Mouse (Mus musculus) mesoderm, embryonic 11.5 days (tissue): ENCODE measurements around the gene Cd300lf.

Experiments
- DNase-seq: peaks from one replicate; pipeline ENCODE4 v3.0.0-alpha.2; 2012; ENCODE audit warnings: low read depth, low spot score

Cd300lf gene

DNA sequence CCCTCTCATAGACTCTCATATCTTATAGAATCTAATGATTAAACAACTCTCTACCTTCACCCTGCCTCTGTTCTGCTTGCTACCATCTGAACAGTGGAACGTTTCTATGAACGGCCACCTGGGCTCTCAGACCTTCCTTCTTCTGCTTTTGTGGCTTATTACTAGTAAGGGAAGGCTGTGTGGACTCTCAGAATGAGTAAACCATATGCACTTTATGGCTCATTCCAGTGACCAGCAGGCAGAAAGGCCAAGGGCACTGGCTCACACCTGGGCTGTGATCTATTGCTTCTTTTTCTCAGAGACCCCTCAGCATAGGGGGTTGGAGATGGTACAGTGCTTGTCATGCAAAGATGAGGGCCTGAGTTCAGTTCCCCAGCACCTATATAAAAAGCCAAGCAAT is 27.2 kb downstream of the Cd300lf start:
- DNase-seq: no peak

DNA sequence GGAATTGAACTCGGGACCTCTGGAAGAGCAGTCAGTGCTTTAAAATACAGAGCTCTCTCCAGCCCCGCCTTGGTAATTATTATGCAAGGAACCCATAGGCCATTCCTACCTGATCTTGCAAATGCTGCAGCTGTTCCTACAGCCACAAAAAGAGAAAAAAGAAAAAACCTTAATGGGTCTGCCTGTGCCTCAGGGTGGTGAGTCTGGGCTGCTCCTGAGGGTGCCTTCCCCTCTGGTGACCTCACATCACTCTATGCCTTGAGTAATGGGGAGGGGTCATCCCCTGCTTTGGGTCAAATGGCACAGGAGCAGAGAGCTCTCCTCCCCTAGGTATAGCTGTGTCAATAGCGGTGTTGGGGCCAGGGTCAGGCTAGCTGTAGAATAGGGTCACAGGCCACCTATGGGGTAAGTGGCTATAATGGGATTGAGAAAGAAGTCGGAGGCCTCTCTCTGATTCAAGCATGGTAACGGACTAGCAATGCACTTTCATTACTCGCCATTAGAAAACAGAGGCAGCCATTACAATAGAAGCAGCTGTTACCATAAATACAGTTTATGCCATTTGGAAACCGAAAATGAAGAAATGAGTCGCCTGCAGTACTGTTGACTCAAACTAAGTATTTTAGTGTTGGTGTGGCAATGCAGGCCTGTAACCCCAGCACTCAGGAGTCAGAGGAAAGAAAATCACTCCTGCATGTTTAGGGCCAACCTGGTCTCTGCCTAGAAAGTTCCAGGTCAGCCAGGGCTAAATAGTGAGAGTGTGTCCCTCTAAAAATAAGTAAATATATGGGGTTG is 28.8 kb downstream of the Cd300lf start:
- no peak for DNase-seq

DNA sequence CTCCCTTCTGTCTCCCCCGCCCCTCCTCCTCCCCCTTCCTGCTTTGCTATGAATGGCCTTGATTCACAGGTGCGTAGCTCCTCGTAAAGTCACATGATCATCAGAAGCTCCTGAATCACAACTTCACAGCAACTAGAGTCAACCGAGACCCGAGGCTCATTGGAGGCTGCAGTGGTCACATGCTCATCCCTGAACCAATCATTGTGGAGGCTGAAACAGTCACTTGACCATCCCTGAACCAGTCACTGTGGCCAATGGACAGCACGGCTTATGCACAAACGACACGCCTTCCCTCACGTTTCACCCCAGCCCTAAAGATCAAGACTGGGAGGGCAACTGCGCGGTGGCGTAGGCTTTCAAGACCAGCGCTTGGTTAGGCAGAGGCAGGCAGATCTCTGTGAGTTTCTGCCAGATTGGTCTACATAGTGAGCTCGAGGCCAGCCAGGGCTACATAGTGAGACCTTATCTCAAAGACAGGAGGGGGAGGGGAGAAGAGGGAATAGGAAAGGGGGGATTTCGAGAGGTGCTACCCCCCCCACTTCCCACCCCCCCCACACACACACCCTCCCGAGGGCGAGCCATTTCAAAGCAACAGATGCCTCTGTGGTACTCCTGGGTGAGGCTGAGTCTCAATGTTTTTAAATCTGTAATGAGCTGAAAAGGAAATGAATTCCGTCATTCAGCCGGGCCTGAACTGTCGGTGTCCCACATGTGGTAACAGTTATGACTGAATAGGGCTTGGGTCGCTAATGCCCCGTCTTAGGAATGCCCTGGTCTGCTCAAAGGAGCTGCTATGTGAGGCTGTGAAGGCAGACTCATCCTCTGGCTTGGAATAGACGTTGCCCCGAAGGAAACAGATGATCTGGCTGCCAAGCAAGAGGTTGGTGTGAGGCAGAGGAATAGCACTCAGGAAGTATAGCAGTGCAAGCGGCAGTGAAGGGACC is 30.1 kb downstream of the Cd300lf start:
- peak; percentile 61 for DNase-seq

DNA sequence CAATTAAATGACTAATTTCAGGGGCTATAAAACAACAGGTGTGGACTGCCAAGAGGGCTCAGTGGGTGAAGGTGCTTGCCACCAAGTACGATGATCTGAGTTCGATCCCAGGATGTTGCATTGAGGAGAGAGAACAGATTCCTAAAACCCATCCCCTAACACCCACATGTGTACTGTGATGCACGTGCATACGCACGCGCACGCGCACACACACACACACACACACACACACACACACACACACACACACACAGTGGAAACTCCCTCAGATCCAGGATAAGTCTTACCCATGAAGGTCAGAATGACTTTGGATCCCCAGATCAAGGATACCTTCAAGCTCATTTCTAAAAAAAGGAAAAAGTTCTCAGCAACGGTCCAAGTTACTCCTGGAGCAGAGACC is 31.7 kb downstream of the Cd300lf start:
- no peak for DNase-seq

DNA sequence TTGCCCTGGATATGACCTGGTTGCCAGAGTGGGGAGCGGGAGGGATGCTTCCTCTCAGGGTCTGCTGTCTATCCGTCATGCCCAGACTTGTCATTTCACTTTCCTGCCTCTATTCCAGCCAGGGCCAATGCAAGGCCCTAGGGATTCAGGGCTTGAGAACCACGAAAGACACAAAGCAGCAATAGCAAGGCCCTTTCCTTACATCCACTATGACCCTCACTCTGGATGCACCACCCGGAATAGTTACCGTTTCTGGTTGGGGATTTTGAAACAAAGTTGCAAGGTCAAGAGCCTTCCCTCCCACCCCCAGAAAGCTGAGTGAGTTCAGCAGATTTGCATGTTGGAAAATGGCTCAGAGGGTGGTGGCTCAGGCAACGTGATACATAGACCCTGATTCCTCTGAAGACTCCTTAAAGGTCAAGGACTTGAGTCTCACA is 32.2 kb downstream of the Cd300lf start:
- DNase-seq: no peak

DNA sequence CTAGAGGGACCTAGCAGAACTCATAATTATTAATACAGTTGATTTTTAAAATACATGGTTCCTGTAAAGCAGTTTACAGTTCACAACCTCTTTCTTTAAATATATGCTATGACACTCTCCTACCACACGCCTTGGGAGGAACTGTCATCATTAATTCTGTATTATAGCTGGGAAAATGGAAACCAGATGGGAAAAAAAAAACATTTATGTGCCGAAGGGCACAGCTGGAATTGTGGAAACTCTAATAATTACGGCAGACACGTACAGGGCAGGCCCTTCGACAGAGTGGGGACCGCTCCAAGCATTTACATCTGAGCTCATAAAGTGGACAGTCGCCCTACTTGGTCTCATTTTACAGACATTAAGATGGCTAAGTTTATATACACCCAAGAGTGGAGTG is 33.1 kb downstream of the Cd300lf start:
- peak; percentile 55 for DNase-seq

DNA sequence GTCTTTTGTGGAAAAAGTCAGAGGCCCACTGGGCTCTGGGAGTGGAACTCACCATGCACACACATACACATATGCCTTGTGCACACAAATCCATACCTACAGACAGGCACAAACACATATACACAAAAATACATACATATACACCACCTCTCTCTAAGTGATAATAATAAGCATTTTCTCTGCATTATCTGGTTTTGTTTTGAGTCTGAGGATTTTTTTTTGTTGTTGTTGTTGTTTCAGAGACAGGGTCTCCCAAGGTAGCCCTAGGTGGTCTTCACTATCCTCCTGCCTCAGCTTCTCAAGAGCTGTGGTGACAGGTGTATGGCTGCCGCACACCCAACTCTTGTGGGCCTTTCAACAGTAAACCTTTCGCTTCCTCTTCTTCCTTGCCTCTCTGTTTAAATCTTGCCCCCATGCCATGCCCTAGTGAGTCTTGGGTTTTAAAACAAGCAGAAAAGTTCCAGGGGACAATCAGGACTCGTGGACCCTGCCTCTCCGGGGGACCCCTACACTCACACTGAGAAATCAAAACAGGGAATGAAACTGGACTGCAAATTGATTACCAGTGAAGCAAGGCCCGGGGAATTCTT is 33.7 kb downstream of the Cd300lf start:
- DNase-seq: no peak

DNA sequence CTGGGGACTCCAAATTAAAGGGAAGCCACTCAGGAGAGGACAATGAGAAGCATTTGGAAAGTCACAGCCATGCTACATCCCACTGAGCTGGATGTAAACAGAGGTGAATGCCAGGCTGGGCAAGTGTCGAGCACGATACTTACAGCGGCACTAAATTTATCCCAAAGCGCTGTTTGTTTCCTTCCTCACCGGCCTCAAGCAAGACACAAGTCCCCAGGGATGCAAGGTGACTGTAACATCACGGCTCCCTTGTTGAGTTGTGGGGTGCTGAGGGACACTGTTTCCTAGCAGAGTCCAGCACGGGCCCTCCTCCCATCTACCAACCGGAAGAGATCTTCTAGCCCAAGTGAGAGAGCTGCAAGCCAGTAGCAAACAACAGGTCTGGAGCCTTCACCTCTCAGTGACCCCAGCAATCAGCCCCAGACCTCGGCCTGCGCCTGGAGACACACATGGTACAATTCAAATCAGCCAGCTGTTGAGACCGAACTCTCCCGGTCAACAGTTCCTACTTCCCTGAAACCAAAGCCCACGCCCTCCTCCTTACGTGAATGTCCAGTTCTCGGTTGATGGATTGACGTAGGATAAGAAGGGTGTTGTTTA is 34.5 kb downstream of the Cd300lf start:
- peak; percentile 45 for DNase-seq

DNA sequence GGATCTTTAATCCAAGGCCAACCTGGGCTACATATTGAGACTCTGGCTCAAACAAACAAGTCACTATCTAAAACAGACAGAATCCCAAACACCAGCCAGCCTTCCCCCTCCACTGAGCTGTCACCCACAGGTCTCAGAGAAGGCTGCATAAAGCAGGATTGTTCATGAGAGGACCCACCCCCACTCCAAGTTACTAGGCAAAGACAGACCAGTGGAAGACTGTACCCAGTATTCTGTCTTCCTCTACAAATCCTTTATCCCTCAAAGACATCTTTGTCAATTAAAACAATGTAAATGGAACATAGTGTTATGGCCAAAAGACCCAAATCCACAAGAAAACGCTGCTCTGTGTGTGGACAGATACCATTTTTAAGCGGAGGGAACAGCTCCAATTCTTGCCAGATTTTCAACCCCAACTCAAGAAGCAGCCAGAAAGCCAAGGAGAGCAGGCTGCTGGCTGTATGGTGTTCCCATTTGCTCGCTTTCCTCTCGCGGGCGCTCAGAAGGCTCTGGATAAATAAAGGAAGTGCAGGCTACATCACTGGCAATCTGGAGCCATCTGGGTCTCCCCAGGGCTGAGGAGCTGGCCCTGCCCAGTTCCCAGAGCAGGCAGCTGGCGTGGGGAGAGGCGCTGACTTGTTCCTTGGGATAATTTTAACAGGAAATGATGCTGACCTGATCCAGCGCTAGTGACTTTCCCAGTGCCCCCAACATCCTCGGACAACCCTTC is 35.4 kb downstream of the Cd300lf start:
- DNase-seq: no peak

DNA sequence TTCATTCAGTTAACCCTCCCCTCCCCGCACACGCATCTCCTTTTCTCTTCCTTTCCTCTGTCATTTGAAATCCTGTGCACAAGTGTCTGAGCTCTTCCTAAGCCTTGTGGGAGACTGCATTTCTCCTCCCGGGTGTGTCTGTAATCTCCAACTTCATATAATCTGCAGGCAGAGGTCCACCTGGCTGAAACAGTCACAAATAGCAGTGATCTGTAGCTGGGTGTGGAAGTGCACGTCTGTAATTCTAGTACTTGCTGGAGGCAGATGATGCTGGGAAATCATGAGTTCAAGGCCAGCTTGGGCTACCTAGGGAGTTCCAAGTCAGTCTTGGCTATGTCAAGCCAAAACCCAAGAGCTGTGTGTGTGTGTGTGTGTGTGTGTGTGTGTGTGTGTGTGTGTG is 41.7 kb downstream of the Cd300lf start:
- no peak for DNase-seq

DNA sequence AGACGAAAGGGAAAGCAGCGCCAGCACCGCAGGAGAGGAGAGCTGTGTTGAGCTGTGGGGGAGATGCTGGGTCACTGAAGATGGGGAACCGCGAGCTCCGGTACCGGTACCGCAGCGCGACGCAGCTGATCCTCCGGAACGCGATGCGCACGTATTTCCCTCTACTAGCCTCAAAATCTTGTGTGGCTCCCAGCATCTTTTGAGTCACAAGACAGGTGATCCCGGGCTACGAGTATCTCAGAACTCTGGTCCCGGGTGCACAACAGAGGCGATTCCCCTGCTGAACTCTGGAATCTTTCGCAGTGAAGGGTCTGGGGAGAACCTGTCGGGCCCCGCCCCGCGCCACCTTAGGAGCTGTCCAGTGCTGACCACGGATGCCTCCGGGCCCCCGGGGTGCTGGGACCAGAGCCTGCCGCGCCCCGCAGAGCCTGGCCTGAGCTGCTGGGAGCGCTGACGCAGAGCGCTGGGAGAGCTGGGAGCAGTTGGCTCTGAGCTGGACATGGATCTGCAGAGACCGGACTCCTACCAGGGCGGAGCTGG is 42.4 kb downstream of the Cd300lf start, which contains the start of gene Rab37:
Rab37 (plus strand) TSS at position 70 of the 540 bp plus-strand sequence.
- DNase-seq: peak; percentile 52

DNA sequence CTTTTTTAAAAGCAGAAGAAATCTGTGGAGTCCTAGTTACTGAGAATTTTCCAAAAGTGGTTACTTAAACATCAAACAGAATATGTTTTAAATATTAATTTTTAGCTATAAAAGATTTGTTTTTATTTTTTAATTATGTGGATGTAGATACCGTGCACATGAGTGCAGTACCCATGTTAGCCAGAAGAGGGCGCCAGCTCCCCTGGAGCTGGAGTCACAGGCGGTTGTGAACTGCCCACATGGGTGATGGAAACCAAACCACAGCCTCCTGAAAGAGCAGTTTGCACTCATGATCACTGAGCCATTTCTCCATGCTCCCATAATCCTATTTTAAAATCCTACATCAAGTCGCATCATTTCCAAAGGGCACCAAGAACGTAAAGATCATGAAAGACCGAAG is 43.9 kb downstream of the Cd300lf start:
- no peak for DNase-seq

DNA sequence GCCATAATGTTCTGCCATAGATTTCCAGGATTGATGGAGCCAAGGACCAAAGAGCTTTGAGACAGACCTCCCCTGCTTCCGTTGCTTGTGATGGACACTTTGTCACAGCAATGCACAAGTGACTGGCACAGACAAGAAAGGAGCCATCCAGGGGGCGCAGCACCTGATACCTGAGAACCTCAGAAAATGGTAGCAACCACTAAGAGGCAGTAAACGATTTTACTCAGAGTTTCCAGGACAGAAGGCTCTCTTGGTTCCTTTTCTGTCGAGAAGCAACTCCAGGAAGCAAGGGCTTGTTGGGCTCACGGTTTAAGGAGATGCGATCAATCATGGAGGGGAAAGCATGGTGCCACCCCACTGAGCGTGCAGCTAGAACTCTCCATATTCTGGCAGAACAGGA is 47.6 kb downstream of the Cd300lf start:
- DNase-seq: no peak

DNA sequence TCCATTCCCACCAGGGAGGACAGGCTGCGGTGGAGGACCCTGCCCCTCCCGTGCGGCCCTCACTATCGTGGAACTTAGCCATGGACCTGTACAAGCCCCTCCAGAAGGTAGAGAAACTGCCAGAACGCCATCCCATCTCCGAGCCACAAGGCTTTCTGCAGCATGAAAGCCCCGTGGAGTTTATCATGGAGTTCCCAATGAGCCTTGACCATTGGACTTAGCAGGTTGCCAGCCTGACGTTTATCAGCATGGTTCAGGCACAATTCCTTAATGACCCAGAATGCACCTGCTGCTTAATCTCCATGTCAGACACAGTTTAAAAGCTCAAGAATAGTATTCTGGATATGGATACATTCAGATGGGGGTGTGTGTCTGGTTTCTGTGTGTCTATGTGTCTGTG is 48.7 kb downstream of the Cd300lf start:
- DNase-seq: no peak

DNA sequence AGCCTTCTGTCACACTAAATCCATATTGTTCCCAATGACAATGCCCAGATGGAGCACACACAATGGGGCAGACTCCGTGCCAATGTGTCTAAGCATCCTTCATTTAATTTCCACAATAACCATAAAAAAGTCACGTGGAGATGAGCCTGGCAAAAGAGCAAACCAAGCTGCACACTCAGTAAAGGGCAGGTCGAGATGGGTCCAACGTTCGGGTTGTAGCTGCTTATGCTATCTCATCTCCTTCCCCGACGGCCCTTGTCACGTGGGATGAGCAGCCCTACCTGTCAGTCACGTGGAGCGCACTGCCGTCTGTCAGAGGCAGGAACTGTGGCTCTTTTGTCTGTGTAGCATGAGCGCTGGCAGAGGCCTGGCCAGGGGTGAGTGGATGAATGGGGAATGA is 49.2 kb downstream of the Cd300lf start:
- no peak for DNase-seq

DNA sequence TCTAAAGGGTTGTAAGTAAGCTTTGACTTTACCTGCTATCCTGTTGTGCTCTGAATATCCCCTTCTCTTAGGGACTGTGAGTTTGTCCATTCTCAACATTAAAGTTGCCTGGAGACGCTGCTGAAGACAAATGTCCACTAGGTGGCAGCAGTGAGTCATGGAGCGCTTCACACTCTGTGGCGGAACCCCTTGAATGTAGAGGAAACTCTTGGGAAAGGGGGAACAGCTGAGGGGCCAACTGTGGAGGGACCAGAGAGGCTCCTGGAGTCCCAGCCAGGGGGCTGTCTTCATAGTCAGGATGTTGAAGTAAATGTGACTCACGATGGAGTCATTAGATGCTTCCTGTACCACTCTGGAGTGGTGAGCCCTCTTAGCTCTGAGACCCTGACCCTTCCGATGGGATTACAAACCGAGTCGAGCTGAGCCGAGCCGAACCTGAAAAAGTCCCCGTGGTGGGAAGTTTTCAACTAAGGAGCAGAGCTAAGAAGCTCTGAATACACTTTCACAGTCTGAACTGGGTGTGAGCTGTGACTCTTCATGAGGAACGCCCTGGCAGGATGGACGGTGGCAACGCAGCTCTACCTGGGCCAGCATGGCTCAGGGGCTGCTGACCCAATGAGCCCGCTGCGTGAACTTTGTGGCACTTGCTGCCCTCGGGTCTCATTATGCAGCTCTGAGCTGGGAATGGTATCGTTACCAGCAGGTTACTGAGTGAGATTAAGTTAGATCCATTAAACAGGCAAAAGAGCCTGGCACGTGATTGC is 50.2 kb downstream of the Cd300lf start:
- DNase-seq: peak; percentile 87

DNA sequence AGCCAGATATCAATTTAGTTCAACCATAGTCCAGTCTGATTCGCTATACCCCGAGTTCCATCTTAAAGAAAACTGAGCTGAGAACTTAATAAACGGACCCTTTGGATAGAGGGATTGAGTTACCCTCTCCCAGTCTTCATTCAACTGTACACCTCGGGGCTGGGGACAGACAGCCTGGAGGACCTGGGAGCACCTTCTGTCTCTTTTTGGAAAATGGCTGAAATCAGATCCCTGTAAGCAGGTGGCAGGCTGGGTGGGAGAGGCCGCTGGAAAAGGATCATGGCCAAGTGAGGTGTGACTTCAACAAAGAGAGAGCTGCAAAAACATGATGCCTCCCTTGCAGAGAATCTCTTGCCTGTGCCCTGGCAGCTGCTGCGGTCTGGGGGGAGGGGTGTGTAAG is 51.6 kb downstream of the Cd300lf start:
- DNase-seq: no peak

DNA sequence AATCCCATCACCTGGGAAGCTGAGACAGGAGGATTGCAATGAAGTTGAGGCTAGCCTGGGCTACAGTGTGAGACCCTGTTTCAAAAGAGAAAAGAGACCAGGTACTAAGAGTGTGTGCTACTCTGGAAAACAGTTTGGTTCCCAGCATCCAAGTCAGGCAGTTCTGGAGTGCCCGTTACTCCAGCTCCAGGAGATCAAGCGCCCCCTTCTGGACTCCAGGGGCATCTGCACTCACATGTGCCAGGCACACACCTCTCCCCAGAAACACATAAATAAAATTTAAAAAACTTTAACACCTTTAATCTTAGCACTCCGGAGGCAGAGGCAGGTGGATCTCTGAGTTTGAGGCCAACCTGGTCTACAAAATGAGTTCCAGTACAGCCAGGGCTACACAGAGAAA is 52.4 kb downstream of the Cd300lf start:
- DNase-seq: no peak

DNA sequence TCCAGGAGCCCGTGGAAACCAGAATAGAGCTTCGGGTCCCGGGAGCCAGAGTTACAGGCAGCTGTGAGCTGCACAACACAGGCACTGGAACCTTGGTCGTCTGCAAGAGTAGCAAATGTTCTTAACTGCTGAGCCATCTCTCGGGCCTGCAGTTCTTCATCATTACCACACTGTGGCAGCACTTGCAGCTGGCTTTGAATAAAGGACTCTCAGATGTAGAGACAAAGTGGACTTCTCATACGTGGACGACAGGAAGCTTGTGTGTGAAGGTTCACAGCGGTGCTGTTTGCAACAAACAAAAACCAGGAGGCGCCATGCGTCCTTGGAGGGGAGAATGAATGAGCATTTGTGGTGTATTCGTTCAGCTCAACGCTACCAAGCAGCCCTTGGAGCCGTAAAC is 52.9 kb downstream of the Cd300lf start:
- peak; percentile 75 for DNase-seq

DNA sequence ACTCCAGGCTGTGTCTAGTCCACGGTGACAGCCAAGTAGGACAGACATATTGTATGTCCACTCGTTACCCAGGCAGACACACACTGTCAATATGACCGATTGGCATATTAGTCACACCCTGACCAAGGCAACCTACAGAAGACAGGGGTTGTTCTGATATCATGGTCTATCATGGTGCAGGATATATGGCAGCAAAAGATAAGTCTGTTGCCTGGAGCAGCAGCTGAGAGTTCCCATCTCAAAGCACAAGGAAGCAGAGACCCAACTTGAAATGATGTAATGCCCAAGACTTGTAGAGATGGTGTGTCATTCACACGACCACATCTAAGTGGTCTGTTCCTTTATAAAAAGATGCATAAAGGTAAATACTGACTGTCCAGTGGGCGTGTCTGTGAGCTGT is 55.1 kb downstream of the Cd300lf start:
- DNase-seq: no peak
